In the genomic region with DNA sequence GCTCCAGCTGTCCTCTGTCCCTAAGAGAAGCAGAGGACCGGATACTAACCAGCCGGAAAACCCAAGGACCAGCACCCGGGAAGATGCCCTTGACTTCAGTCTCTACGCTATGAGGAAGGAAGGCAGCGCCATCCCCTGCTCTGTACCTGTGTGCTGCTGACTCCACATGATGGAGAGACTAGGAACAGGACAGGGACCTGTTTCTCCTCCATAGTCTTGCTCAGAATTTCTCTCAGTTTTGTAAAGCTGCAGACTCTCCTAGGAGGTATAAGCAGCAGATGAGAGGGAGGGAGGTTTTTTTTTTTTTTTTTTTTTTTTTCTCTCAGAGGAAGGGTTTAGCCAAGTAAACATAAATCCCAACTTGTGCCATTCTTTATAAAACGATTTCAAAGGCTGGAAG, we compare ENCODE assay signal across 8 mouse cellular contexts. TPM values are rescaled to one million over a fixed set of nuclear protein-coding genes. Genes with fewer than 3 reads are reported as not detected.
A peak's percentile ranks its signal among the peaks of the same experiment; 100 is the strongest.
DNase-seq lines count a peak whose midpoint lies in the region; ATAC-seq and TF ChIP-seq lines count a peak whose summit lies in the region.

Gene Lingo4, plus strand, starts transcription at position 301 of the 400 bp plus-strand sequence.

- no peak for TF ChIP-seq EP300 in stomach, postnatal 0 days (optimal IDR thresholded peaks at IDR 0.05)

- H3K36me3 ChIP-seq in neural tube, embryonic 11.5 days (ENCODE audit: control insufficient read depth, insufficient read depth, low read length) = no peaks in the 10 kb centered on the region
- H3K36me3 ChIP-seq in liver, embryonic 12.5 days = no peaks in the 10 kb centered on the region
- no peaks in the 10 kb centered on the region for H3K36me3 ChIP-seq in stomach, postnatal 0 days (ENCODE audit: control insufficient read depth, insufficient read depth, low read length)

- H3K9ac ChIP-seq in neural tube, embryonic 11.5 days (ENCODE audit: low read length) = peak within 1 kb of the TSS; percentile 52; the same call in 1 of the 2 replicates
- no peak within 1 kb of the TSS for H3K9ac ChIP-seq in liver, embryonic 12.5 days
- peak within 1 kb of the TSS; percentile 50 for H3K9ac ChIP-seq in stomach, postnatal 0 days (ENCODE audit: low read length)

- DNase-seq in gastrocnemius, adult 2 months = no peak
- no peak for DNase-seq in gastrocnemius, postnatal 10 days
- no peak for DNase-seq in neural tube, embryonic 11.5 days (ENCODE audit: low spot score)
- no peak for DNase-seq in neural tube, embryonic 10.5 days (ENCODE audit: extremely low spot score, low spot score)
- no peak for DNase-seq in stomach, postnatal 0 days (ENCODE audit: low spot score)
- no peak for DNase-seq in left cerebral cortex, postnatal 36 days (ENCODE audit: low spot score in 2 of 2)
- no peak for DNase-seq in cerebellum, postnatal 36 days

- peak within 1 kb of the TSS; percentile 59 for H3K4me2 ChIP-seq in neural tube, embryonic 11.5 days (ENCODE audit: low read depth)
- H3K4me2 ChIP-seq in liver, embryonic 12.5 days = peak within 1 kb of the TSS; percentile 29; the same call in 1 of the 2 replicates
- H3K4me2 ChIP-seq in stomach, postnatal 0 days (replicated peaks; ENCODE audit: low read depth) = peak within 1 kb of the TSS; percentile 45

- H3K4me3 ChIP-seq in gastrocnemius, adult 2 months = peak within 1 kb of the TSS; percentile 41
- peak within 1 kb of the TSS; percentile 29 for H3K4me3 ChIP-seq in neural tube, embryonic 11.5 days (ENCODE audit: low read depth, low read length)
- H3K4me3 ChIP-seq in liver, embryonic 12.5 days = no peak within 1 kb of the TSS
- peak within 1 kb of the TSS; percentile 14; the same call in 1 of the 2 replicates for H3K4me3 ChIP-seq in stomach, postnatal 0 days (ENCODE audit: low read depth, low read length)

- no peaks in the 10 kb centered on the region for H3K27me3 ChIP-seq in neural tube, embryonic 11.5 days (ENCODE audit: control insufficient read depth, insufficient read depth, low read length)
- peaks cover 70% of the 10 kb centered on the region for H3K27me3 ChIP-seq in liver, embryonic 12.5 days (replicated peaks)
- no peaks in the 10 kb centered on the region for H3K27me3 ChIP-seq in stomach, postnatal 0 days (ENCODE audit: control insufficient read depth, insufficient read depth, low read length)

- H3K27ac ChIP-seq in gastrocnemius, adult 2 months = no peak within 1 kb of the TSS
- no peak within 1 kb of the TSS for H3K27ac ChIP-seq in neural tube, embryonic 11.5 days (ENCODE audit: low read depth, low read length)
- H3K27ac ChIP-seq in liver, embryonic 12.5 days = no peak within 1 kb of the TSS
- H3K27ac ChIP-seq in stomach, postnatal 0 days (replicated peaks) = no peak within 1 kb of the TSS

- WGBS in neural tube, embryonic 11.5 days = 71% methylated on average over 6 of the region's 6 CpGs
- 54% methylated on average over 6 of the region's 6 CpGs for WGBS in liver, embryonic 12.5 days (ENCODE audit: insufficient replicate concordance)
- WGBS in stomach, postnatal 0 days = 58% methylated on average over 6 of the region's 6 CpGs

- H3K4me1 ChIP-seq in neural tube, embryonic 11.5 days (ENCODE audit: control insufficient read depth, insufficient read depth, low read length) = peaks cover 8% of the 10 kb centered on the region; the same call in 1 of the 2 replicates
- H3K4me1 ChIP-seq in liver, embryonic 12.5 days = no peaks in the 10 kb centered on the region
- H3K4me1 ChIP-seq in stomach, postnatal 0 days (replicated peaks; ENCODE audit: control insufficient read depth, insufficient read depth) = no peaks in the 10 kb centered on the region

- intact Hi-C loops in gastrocnemius, adult 2 months (cut with DNase I) = no loop called here
- intact Hi-C loops in left cerebral cortex, postnatal 36 days (cut with DNase I) = no loop called here

- no peaks in the 10 kb centered on the region for H3K9me3 ChIP-seq in neural tube, embryonic 11.5 days (ENCODE audit: control insufficient read depth, low read length)
- no peaks in the 10 kb centered on the region for H3K9me3 ChIP-seq in liver, embryonic 12.5 days (replicated peaks)
- no peaks in the 10 kb centered on the region for H3K9me3 ChIP-seq in stomach, postnatal 0 days (ENCODE audit: control insufficient read depth, low read length)

- no peak for TF ChIP-seq CTCF in gastrocnemius, adult 2 months (IDR thresholded peaks at IDR 0.05)
- TF ChIP-seq CTCF in stomach, postnatal 0 days (IDR thresholded peaks at IDR 0.05; ENCODE audit: low read depth) = no peak

- no peak for ATAC-seq in neural tube, embryonic 11.5 days (ENCODE audit: insufficient read depth, low FRiP score, low TSS enrichment)
- no peak for ATAC-seq in liver, embryonic 12.5 days
- ATAC-seq in stomach, postnatal 0 days (ENCODE audit: low FRiP score, low TSS enrichment) = no peak

RNA-seq across cellular contexts. Expression of gene Lingo4, which starts in this region (rescaled TPM):
- total RNA-seq in gastrocnemius, adult 2 months (2021) = under 1 TPM; 0.31 to 0.39 TPM
- under 1 TPM in 1 of 2 experiments, not detected in 1; 0.25 TPM for total RNA-seq in gastrocnemius, postnatal 10 days (2021)
- 0.33 and 0.46 TPM in 2 replicates for polyA plus RNA-seq in neural tube, embryonic 11.5 days (2014; fragmentation: Nextera tagmentation; extraction: Ambion mirVana)
- 0.04 TPM in 1 of 2 replicates, not detected in the other for polyA plus RNA-seq in liver, embryonic 12.5 days (2016; fragmentation: Nextera tagmentation; extraction: Ambion mirVana)
- 0.42 TPM in 2 replicates for polyA plus RNA-seq in stomach, postnatal 0 days (2015; fragmentation: Nextera tagmentation; extraction: Ambion mirVana)
- total RNA-seq in left cerebral cortex, postnatal 36 days (2021) = under 1 TPM; 0.72 to 0.97 TPM
